Mouse (Mus musculus): ENCODE measurements at regions not wholly inside any gene's neighbourhood (a gene's known extent, or its start where the extent isn't known, plus 50 kb on each side); places are given as distances from the start of the nearest gene placed in this dataset.

DNA sequence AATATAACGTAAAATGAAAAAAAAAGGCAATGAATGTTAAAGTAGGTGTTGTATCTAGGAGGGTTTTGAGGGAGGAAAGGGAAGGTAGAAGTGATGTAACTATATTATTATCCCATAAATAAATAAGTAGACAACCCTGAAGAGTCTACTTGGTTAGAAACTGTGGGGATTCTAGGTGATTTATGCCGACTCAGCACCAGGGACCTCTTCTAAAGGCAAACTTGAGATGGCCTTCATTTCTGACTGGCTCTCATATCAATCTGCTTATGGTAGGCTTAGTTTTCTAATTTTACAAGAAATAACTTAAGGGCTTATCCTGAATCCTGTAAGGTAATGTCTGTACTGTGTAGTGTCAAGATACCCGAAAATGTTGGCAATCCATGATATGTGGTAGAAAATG lies 263.0 kb upstream of the Ptbp2 start:
- Histone ChIP-seq H3K36me3 (ENCODE audit: control insufficient read depth, insufficient read depth, low read length) (no peaks in the 10 kb centered on the region), H3K4me3 (ENCODE audit: low read depth, low read length) (no peak overlapping the region), H3K27me3 (ENCODE audit: control insufficient read depth, insufficient read depth, low read length) (no peaks in the 10 kb centered on the region), H3K9me3 (ENCODE audit: control insufficient read depth, low read length) (no peaks in the 10 kb centered on the region), H3K9ac (ENCODE audit: low read length) (no peak overlapping the region), H3K27ac (replicated peaks; ENCODE audit: low read depth, low read length) (no peak overlapping the region), H3K4me2 (ENCODE audit: low read depth, severe bottlenecking) (no peak overlapping the region), H3K4me1 (ENCODE audit: control insufficient read depth, insufficient read depth, low read length) (no peaks in the 10 kb centered on the region)
- no peak for DNase-seq (ENCODE audit: low spot score)
- 97% methylated on average over 3 of the region's 3 CpGs for WGBS
- ATAC-seq (ENCODE audit: insufficient number of reproducible peaks, low FRiP score, low TSS enrichment, low read depth) = no peak

DNA sequence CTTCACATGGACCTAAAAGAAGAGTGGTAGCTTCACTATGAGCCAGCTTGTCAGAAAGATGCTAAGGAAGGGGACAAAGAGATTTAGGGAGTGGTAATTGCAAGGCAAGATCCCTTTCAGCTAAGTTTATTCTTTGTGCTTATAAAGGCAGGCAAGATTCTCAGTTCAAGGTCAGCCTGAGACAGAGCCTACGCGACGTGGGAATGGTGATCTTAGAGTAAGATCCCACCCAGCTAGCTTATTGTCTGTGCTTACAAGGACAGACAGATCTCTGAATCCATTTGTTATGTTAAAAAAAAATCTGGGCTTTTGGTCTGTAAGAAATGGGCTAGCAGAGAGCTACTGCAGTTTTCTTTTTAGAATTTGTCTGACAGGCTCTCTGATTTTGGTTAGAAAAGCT lies 253.3 kb upstream of the Ptbp2 start:
- Histone ChIP-seq H3K9me3 (ENCODE audit: control insufficient read depth, low read length) (no peaks in the 10 kb centered on the region), H3K9ac (ENCODE audit: low read length) (no peak overlapping the region), H3K36me3 (ENCODE audit: control insufficient read depth, insufficient read depth, low read length) (no peaks in the 10 kb centered on the region), H3K27ac (replicated peaks; ENCODE audit: low read depth, low read length) (no peak overlapping the region), H3K4me1 (ENCODE audit: control insufficient read depth, insufficient read depth, low read length) (no peaks in the 10 kb centered on the region), H3K4me2 (ENCODE audit: low read depth, severe bottlenecking) (no peak overlapping the region), H3K4me3 (ENCODE audit: low read depth, low read length) (no peak overlapping the region), H3K27me3 (ENCODE audit: control insufficient read depth, insufficient read depth, low read length) (no peaks in the 10 kb centered on the region)
- DNase-seq (ENCODE audit: low spot score) (no peak), ATAC-seq (ENCODE audit: insufficient number of reproducible peaks, low FRiP score, low TSS enrichment, low read depth) (no peak)
- 91% methylated on average over 3 of the region's 3 CpGs for WGBS

DNA sequence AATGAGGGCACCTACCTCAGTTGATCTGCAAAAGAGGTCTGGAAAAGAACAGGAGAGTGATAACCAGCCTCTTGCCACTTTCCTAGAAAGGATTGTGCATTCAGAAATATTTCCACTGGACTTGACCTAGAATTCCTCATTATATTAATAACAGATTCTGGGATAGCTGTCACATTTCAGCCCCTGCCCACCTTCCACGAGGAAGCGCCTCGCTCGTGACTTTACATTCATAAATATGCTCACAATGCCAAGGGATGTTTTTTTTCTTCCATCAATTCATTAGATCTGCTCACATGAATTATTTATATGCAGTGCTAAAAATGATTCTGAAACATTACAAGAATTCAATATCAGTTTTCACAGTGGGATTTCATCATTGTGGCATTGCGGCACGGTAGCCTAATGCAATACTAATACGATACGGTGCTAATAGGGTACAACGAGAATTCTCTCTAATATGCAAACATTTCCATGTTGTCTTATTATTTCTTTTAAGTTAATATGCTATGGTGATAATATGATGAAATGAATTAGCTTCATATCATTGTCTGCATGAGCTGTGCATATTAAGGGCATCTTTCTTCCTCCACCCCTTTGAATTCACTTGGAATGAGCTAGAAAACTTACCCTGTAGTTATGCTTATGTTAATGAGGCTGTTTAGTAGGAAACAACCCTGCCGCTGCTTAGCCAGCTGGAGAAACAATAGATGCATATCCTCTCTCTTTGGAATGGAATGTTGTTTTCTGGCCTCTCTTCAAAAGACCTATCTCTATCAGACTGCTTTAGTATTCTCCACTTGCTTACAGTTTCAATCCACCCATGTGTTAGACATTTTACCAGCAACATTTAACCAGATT lies 235.8 kb upstream of the Ptbp2 start:
- Histone ChIP-seq H3K9me3 (ENCODE audit: control insufficient read depth, low read length) (no peaks in the 10 kb centered on the region), H3K4me1 (ENCODE audit: control insufficient read depth, insufficient read depth, low read length) (no peaks in the 10 kb centered on the region), H3K36me3 (ENCODE audit: control insufficient read depth, insufficient read depth, low read length) (no peaks in the 10 kb centered on the region), H3K4me3 (ENCODE audit: low read depth, low read length) (no peak overlapping the region), H3K27me3 (ENCODE audit: control insufficient read depth, insufficient read depth, low read length) (no peaks in the 10 kb centered on the region), H3K27ac (replicated peaks; ENCODE audit: low read depth, low read length) (no peak overlapping the region), H3K4me2 (ENCODE audit: low read depth, severe bottlenecking) (no peak overlapping the region), H3K9ac (ENCODE audit: low read length) (no peak overlapping the region)
- DNase-seq (ENCODE audit: low spot score) (no peak), ATAC-seq (ENCODE audit: insufficient number of reproducible peaks, low FRiP score, low TSS enrichment, low read depth) (no peak)
- 96% methylated on average over 10 of the region's 10 CpGs for WGBS

DNA sequence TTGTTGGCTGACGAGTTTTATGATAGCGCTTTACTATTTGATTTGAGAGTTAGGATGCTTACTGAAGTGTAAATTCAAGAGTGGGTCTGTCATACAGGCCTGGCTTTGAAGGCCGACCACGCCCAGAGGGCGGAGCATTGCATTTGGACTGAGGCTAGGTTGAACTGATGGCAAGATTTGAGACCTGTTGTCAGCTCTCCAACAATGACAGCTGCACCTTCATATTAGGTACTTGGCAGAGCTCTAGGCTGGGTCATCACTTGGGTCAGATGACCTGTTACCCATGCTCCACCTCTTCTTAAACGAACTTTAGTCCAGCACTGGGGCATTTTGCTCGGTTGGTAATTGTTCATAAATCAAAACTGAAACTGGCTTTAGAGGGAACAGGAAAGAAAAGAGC lies 231.1 kb upstream of the Ptbp2 start:
- Histone ChIP-seq H3K9me3 (ENCODE audit: control insufficient read depth, low read length) (no peaks in the 10 kb centered on the region), H3K9ac (ENCODE audit: low read length) (no peak overlapping the region), H3K4me1 (ENCODE audit: control insufficient read depth, insufficient read depth, low read length) (no peaks in the 10 kb centered on the region), H3K36me3 (ENCODE audit: control insufficient read depth, insufficient read depth, low read length) (no peaks in the 10 kb centered on the region), H3K4me3 (ENCODE audit: low read depth, low read length) (no peak overlapping the region), H3K4me2 (ENCODE audit: low read depth, severe bottlenecking) (no peak overlapping the region), H3K27me3 (ENCODE audit: control insufficient read depth, insufficient read depth, low read length) (no peaks in the 10 kb centered on the region), H3K27ac (replicated peaks; ENCODE audit: low read depth, low read length) (no peak overlapping the region)
- DNase-seq (ENCODE audit: low spot score) = no peak
- ATAC-seq (ENCODE audit: insufficient number of reproducible peaks, low FRiP score, low TSS enrichment, low read depth) = no peak
- 86% methylated on average over 7 of the region's 7 CpGs for WGBS

DNA sequence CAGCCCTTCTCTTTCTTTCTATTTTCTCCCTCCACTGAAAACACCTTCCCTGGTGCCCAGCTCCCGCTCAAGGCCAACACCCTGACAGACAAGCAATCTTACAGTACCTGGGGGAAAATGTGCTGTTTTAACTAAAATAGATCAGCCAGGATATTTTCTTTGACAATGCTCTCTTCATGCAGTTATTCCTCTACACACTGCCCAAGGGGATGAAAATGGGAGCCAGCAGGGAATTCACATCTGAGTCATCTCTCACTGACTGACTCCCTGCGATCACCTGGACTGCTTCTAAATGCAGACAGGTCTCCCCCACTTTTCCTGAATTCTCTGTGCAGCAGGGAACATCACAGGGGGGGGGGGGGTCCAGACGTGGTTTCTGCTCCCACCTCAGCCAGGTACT lies 227.6 kb upstream of the Ptbp2 start:
- Histone ChIP-seq H3K27ac (replicated peaks; ENCODE audit: low read depth, low read length) (no peak overlapping the region), H3K9ac (ENCODE audit: low read length) (no peak overlapping the region), H3K36me3 (ENCODE audit: control insufficient read depth, insufficient read depth, low read length) (no peaks in the 10 kb centered on the region), H3K27me3 (ENCODE audit: control insufficient read depth, insufficient read depth, low read length) (no peaks in the 10 kb centered on the region), H3K4me1 (ENCODE audit: control insufficient read depth, insufficient read depth, low read length) (no peaks in the 10 kb centered on the region), H3K4me2 (ENCODE audit: low read depth, severe bottlenecking) (no peak overlapping the region), H3K9me3 (ENCODE audit: control insufficient read depth, low read length) (no peaks in the 10 kb centered on the region), H3K4me3 (ENCODE audit: low read depth, low read length) (no peak overlapping the region)
- WGBS = 22% methylated on average over 3 of the region's 3 CpGs
- no peak for ATAC-seq (ENCODE audit: insufficient number of reproducible peaks, low FRiP score, low TSS enrichment, low read depth)
- no peak for DNase-seq (ENCODE audit: low spot score)

DNA sequence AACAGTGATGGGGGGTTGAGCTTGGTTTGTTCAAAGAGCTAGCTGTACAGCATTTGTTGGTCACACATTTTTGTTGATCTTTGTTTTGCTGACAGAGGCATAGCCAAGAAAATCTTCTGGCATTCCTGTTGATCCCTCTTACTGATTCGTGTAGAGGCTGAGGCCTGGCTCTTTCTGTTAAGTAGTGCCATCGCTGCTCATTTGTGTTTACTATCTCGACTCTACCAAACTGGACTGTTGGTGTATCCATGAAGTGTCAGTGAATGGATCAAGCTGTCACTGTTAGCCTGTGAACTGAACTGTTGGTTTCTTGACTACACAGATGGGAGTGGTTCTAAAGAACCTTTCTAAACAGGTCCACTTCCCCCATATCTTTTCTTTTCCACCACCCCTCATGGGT lies 223.8 kb upstream of the Ptbp2 start:
- H3K36me3 ChIP-seq (ENCODE audit: control insufficient read depth, insufficient read depth, low read length) = no peaks in the 10 kb centered on the region
- no peaks in the 10 kb centered on the region for H3K27me3 ChIP-seq (ENCODE audit: control insufficient read depth, insufficient read depth, low read length)
- H3K9ac ChIP-seq (ENCODE audit: low read length) = no peak overlapping the region
- H3K4me2 ChIP-seq (ENCODE audit: low read depth, severe bottlenecking) = no peak overlapping the region
- H3K4me3 ChIP-seq (ENCODE audit: low read depth, low read length) = no peak overlapping the region
- DNase-seq (ENCODE audit: low spot score) (no peak), ATAC-seq (ENCODE audit: insufficient number of reproducible peaks, low FRiP score, low TSS enrichment, low read depth) (no peak)
- WGBS = 87% methylated on average over 3 of the region's 3 CpGs
- no peak overlapping the region for H3K27ac ChIP-seq (replicated peaks; ENCODE audit: low read depth, low read length)
- no peaks in the 10 kb centered on the region for H3K4me1 ChIP-seq (ENCODE audit: control insufficient read depth, insufficient read depth, low read length)
- no peaks in the 10 kb centered on the region for H3K9me3 ChIP-seq (ENCODE audit: control insufficient read depth, low read length)

DNA sequence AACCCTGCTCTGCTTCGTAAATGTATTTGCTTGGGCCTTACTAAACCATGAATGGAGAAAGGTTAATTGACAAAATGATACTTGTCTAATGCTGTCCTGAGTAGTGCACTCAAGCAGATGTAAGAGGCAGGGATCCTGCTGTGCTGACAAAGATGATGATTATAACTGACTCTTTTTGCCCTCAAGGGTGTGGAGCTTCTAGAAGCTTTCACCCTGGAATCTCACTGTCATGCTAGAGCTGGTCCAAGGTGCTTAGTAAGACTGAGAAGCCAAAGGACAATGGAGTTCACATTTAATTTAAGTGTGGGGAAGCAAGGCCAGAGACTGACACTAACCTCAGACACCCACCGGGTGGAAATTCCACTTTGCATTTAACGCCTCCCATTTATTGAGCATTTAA lies 220.3 kb upstream of the Ptbp2 start:
- no peak overlapping the region for H3K4me3 ChIP-seq (ENCODE audit: low read depth, low read length)
- no peaks in the 10 kb centered on the region for H3K4me1 ChIP-seq (ENCODE audit: control insufficient read depth, insufficient read depth, low read length)
- H3K36me3 ChIP-seq (ENCODE audit: control insufficient read depth, insufficient read depth, low read length) = no peaks in the 10 kb centered on the region
- ATAC-seq (ENCODE audit: insufficient number of reproducible peaks, low FRiP score, low TSS enrichment, low read depth) (no peak), DNase-seq (ENCODE audit: low spot score) (no peak)
- H3K9ac ChIP-seq (ENCODE audit: low read length) = no peak overlapping the region
- H3K9me3 ChIP-seq (ENCODE audit: control insufficient read depth, low read length) = no peaks in the 10 kb centered on the region
- WGBS = 68% methylated on average over 3 of the region's 3 CpGs
- no peaks in the 10 kb centered on the region for H3K27me3 ChIP-seq (ENCODE audit: control insufficient read depth, insufficient read depth, low read length)
- H3K4me2 ChIP-seq (ENCODE audit: low read depth, severe bottlenecking) = no peak overlapping the region
- H3K27ac ChIP-seq (replicated peaks; ENCODE audit: low read depth, low read length) = no peak overlapping the region

DNA sequence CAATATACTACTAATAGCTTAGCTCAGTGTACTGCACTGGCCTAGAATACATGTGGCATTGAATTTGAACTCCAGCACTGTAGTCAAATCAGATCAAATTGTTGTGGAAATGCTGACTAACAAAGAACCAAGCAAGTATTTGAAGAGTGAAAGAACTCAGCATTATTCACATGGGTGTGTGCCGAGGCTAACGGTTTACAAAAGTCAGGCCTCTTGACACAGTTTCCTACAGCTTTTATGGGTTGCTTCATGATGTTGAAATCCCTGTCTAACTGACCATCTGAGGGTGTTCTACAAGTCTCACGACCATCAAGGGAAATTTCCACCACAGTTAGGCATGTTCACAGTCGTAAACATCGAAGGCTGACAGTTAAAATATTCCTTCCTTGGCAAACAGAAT lies 216.0 kb upstream of the Ptbp2 start:
- Histone ChIP-seq H3K9me3 (ENCODE audit: control insufficient read depth, low read length) (no peaks in the 10 kb centered on the region), H3K4me2 (ENCODE audit: low read depth, severe bottlenecking) (no peak overlapping the region), H3K4me3 (ENCODE audit: low read depth, low read length) (no peak overlapping the region), H3K4me1 (ENCODE audit: control insufficient read depth, insufficient read depth, low read length) (no peaks in the 10 kb centered on the region), H3K9ac (ENCODE audit: low read length) (no peak overlapping the region), H3K27ac (replicated peaks; ENCODE audit: low read depth, low read length) (no peak overlapping the region), H3K27me3 (ENCODE audit: control insufficient read depth, insufficient read depth, low read length) (no peaks in the 10 kb centered on the region), H3K36me3 (ENCODE audit: control insufficient read depth, insufficient read depth, low read length) (no peaks in the 10 kb centered on the region)
- 74% methylated on average over 5 of the region's 5 CpGs for WGBS
- ATAC-seq (ENCODE audit: insufficient number of reproducible peaks, low FRiP score, low TSS enrichment, low read depth) (no peak), DNase-seq (ENCODE audit: low spot score) (no peak)
